Comparison of ENCODE assay signal across 18 mouse cellular contexts in the genomic region with DNA sequence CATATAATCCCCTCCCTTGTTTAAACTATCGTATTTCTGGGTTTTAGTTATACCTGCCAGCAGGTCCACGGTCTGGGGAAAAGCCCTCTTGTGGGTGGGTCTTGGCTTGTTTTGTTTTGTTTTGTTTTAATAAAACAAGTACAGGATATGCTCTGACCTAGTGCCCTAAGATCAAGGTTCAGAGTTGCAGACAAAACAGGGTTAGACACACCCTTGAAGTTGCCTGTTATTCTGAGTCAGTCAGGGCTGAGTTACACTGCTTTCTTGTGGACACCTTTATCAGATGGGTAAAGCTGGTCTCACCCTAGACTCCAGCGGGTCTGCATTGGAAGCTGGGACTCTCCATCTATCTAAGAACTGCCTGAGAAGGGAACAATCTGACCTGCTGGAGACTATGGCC. TPM values are rescaled to one million over a fixed set of nuclear protein-coding genes. Genes with fewer than 3 reads are reported as not detected.
DNase-seq lines count a peak whose midpoint lies in the region; ATAC-seq and TF ChIP-seq lines count a peak whose summit lies in the region.
"Had no signal": no experiment of that assay in that cellular context is flagged by ENCODE, and none has a peak within 500 bp of the region (broad histone marks: within the 10 kb centered on the region; RNA-seq: fewer than 3 reads in every experiment).

No protein-coding gene starts in this region.

- no peak for TF ChIP-seq POLR2A in liver, adult 2 months (IDR thresholded peaks at IDR 0.05; ENCODE audit: extremely low read depth, insufficient read depth, low read length)
- TF ChIP-seq POLR2A in small intestine, adult 2 months (IDR thresholded peaks at IDR 0.05; ENCODE audit: low read depth, low read length) = no peak

- H3K4me3 ChIP-seq in liver, adult 2 months (ENCODE audit: insufficient read depth, low read depth, low read length) = peak overlapping the region; percentile 1; the same call in 1 of the 2 replicates
- H3K4me3 ChIP-seq in intestine, embryonic 16.5 days (ENCODE audit: low read length) = no peak overlapping the region
- no peak overlapping the region for H3K4me3 ChIP-seq in small intestine, adult 2 months (ENCODE audit: low read depth, low read length)
- H3K4me3 ChIP-seq: embryonic facial prominence, embryonic 12.5 days; forebrain, embryonic 15.5 days; heart, embryonic 10.5 days; heart, embryonic 15.5 days; hindbrain, embryonic 15.5 days had no signal

- H3K36me3 ChIP-seq in liver, adult 2 months (ENCODE audit: control insufficient read depth, insufficient read depth, low read length) = no peaks in the 10 kb centered on the region
- H3K36me3 ChIP-seq in intestine, embryonic 16.5 days (ENCODE audit: control insufficient read depth, insufficient read depth, low read length) = no peaks in the 10 kb centered on the region
- peaks cover 5% of the 10 kb centered on the region; the same call in 1 of the 2 replicates for H3K36me3 ChIP-seq in small intestine, adult 2 months (ENCODE audit: control insufficient read depth, insufficient read depth, low read length)
- H3K36me3 ChIP-seq: G1E; heart, embryonic 15.5 days had no signal

- peaks cover 22% of the 10 kb centered on the region for H3K4me1 ChIP-seq in liver, adult 2 months (ENCODE audit: control insufficient read depth, insufficient read depth, low read length)
- peaks cover 7% of the 10 kb centered on the region; the same call in 1 of the 2 replicates for H3K4me1 ChIP-seq in intestine, embryonic 16.5 days (ENCODE audit: control insufficient read depth, insufficient read depth, low read length)
- peaks cover 27% of the 10 kb centered on the region for H3K4me1 ChIP-seq in small intestine, adult 2 months (ENCODE audit: control insufficient read depth, insufficient read depth, insufficient read length, low read length)
- H3K4me1 ChIP-seq: embryonic facial prominence, embryonic 12.5 days had no signal

- ATAC-seq in intestine, embryonic 16.5 days = peak; percentile 64
- no peak for ATAC-seq in granulocyte monocyte progenitor cell, adult 5-6 weeks (replicated peaks; ENCODE audit: poor library complexity, severe bottlenecking)
- ATAC-seq: forebrain, embryonic 15.5 days had no signal

- H3K9ac ChIP-seq in liver, adult 2 months (ENCODE audit: low read depth, low read length) = 0 out of 2 replicates have a peak overlapping the region, but pooled peaks have one; percentile 4
- H3K9ac ChIP-seq in intestine, embryonic 16.5 days (ENCODE audit: low read depth, low read length) = no peak overlapping the region
- H3K9ac ChIP-seq: embryonic facial prominence, embryonic 12.5 days; forebrain, embryonic 15.5 days; heart, embryonic 15.5 days; hindbrain, embryonic 15.5 days had no signal

- WGBS in liver, adult 2 months = 19% methylated on average over 3 of the region's 3 CpGs
- 66% methylated on average over 3 of the region's 3 CpGs for whole genome bisulfite sequencing in intestine, embryonic 16.5 days
- WGBS in small intestine, adult 2 months = 21% methylated on average over 3 of the region's 3 CpGs

- H3K27me3 ChIP-seq in liver, adult 2 months (ENCODE audit: control insufficient read depth, insufficient read depth, low read length) = no peaks in the 10 kb centered on the region
- no peaks in the 10 kb centered on the region for H3K27me3 ChIP-seq in intestine, embryonic 16.5 days (replicated peaks; ENCODE audit: control insufficient read depth, insufficient read depth, low read length)
- no peaks in the 10 kb centered on the region for H3K27me3 ChIP-seq in small intestine, adult 2 months (ENCODE audit: control insufficient read depth, insufficient read depth, low read length)
- H3K27me3 ChIP-seq: embryonic facial prominence, embryonic 12.5 days; forebrain, embryonic 15.5 days; heart, embryonic 15.5 days; hindbrain, embryonic 15.5 days had no signal

- TF ChIP-seq CTCF in liver, adult 2 months (IDR thresholded peaks at IDR 0.05; ENCODE audit: low read depth, low read length) = no peak
- TF ChIP-seq CTCF in small intestine, adult 2 months (IDR thresholded peaks at IDR 0.05; ENCODE audit: extremely low read depth, insufficient read length, insufficient replicate concordance, low read depth, low read length) = no peak

- H3K27ac ChIP-seq in liver, adult 2 months (replicated peaks; ENCODE audit: insufficient read depth, low read depth, low read length) = peak overlapping the region; percentile 85
- peak overlapping the region; percentile 53 for H3K27ac ChIP-seq in intestine, embryonic 16.5 days (ENCODE audit: low read length)
- H3K27ac ChIP-seq in small intestine, adult 2 months (ENCODE audit: insufficient read depth, low read depth, low read length) = peak overlapping the region; percentile 72
- H3K27ac ChIP-seq: embryonic facial prominence, embryonic 12.5 days; forebrain, embryonic 15.5 days; heart, embryonic 10.5 days; heart, embryonic 15.5 days; hindbrain, embryonic 15.5 days had no signal

- H3K9me3 ChIP-seq in intestine, embryonic 16.5 days (ENCODE audit: control insufficient read depth, low read length) = no peaks in the 10 kb centered on the region
- H3K9me3 ChIP-seq: embryonic facial prominence, embryonic 12.5 days; forebrain, embryonic 15.5 days; G1E; heart, embryonic 10.5 days; heart, embryonic 15.5 days; hindbrain, embryonic 15.5 days had no signal

- peaks cover 3% of the 10 kb centered on the region; the same call in 1 of the 2 replicates for H3K79me2 ChIP-seq in liver, adult 2 months (ENCODE audit: control insufficient read depth, insufficient read depth, low read length)

- peak; percentile 95 for DNase-seq in liver, adult 2 months (ENCODE audit: extremely low read depth, low read depth, low spot score)
- DNase-seq in liver = no peak
- DNase-seq in retina, postnatal 1 day = no peak
- DNase-seq: adrenal gland, postnatal 10 days; cerebellum, adult 11-12 months; cerebellum, adult 9-10 months; cerebellum, postnatal 25 days; gastrocnemius, postnatal 36 days; heart, adult 18-20 months had no signal

- no peak overlapping the region for H3K4me2 ChIP-seq in intestine, embryonic 16.5 days (ENCODE audit: low read depth, low read length)
- H3K4me2 ChIP-seq: embryonic facial prominence, embryonic 12.5 days; forebrain, embryonic 15.5 days; heart, embryonic 15.5 days; hindbrain, embryonic 15.5 days had no signal

RNA-seq across cellular contexts. Expression of a gene that starts 8.0 kb away (rescaled TPM):
- 7.3 and 8.9 TPM in 2 replicates for total RNA-seq in liver, adult 2 months (2014; rRNA removed)
- 11.5 and 15.9 TPM in 2 replicates for polyA plus RNA-seq in liver, adult 2 months (2012; rRNA removed)
- 44.7 and 53.0 TPM in 2 replicates for polyA plus RNA-seq in intestine, embryonic 16.5 days (2015; fragmentation: Nextera tagmentation; extraction: Ambion mirVana)
- 57.1 and 106 TPM in 2 replicates for polyA plus RNA-seq in small intestine, adult 2 months (2012; rRNA removed)
- 0.43 and 0.60 TPM in 2 replicates for total RNA-seq in granulocyte monocyte progenitor cell, adult 5-6 weeks (2014; fragmentation: Nextera tagmentation)
- 0.26 and 0.43 TPM in 2 replicates for total RNA-seq in granulocyte monocyte progenitor cell, adult 5-6 weeks (2017)
- total RNA-seq: G1E had no signal
- polyA plus RNA-seq: G1E had no signal

RNA-seq across cellular contexts. Expression of a gene that starts 35.0 kb away (rescaled TPM):
- total RNA-seq in liver, adult 2 months (2014; rRNA removed) = 22.0 and 31.7 TPM in 2 replicates
- 33.9 and 41.4 TPM in 2 replicates for polyA plus RNA-seq in liver, adult 2 months (2012; rRNA removed)
- 164 and 171 TPM in 2 replicates for polyA plus RNA-seq in intestine, embryonic 16.5 days (2015; fragmentation: Nextera tagmentation; extraction: Ambion mirVana)
- 217 and 306 TPM in 2 replicates for polyA plus RNA-seq in small intestine, adult 2 months (2012; rRNA removed)
- 53.5 and 65.0 TPM in 2 replicates for total RNA-seq in granulocyte monocyte progenitor cell, adult 5-6 weeks (2014; fragmentation: Nextera tagmentation)
- total RNA-seq in granulocyte monocyte progenitor cell, adult 5-6 weeks (2017) = 30.9 and 38.5 TPM in 2 replicates

RNA-seq across cellular contexts. Expression of a gene that starts 57.8 kb away (rescaled TPM):
- 18.7 and 20.0 TPM in 2 replicates for total RNA-seq in liver, adult 2 months (2014; rRNA removed)
- 27.8 and 29.1 TPM in 2 replicates for polyA plus RNA-seq in liver, adult 2 months (2012; rRNA removed)
- 64.9 and 69.1 TPM in 2 replicates for polyA plus RNA-seq in intestine, embryonic 16.5 days (2015; fragmentation: Nextera tagmentation; extraction: Ambion mirVana)
- polyA plus RNA-seq in small intestine, adult 2 months (2012; rRNA removed) = 28.1 and 44.7 TPM in 2 replicates
- 29.7 and 61.9 TPM in 2 replicates for total RNA-seq in granulocyte monocyte progenitor cell, adult 5-6 weeks (2014; fragmentation: Nextera tagmentation)
- 46.8 and 87.7 TPM in 2 replicates for total RNA-seq in granulocyte monocyte progenitor cell, adult 5-6 weeks (2017)
